10 mouse cellular contexts compared by ENCODE assay signal in the genomic region with DNA sequence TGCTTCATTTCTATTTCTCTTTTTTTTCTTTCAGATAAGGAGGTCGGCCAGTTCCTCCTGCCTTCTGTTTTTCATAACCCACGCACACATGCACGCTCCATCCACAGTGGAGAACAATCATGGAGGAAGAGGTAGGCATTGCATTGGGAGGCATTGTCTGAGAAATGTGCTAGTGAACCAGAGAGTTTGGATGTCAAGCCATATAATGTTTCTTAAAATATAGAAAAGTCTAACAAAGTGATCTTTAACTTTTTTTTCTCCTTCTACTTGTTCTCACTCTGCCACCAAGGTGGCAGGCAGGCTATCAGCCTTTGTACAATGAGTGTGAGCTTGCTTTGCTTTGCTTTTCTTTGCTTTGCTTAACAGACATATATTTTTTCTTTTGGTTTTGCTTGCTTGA. TPM values are rescaled to one million over a fixed set of nuclear protein-coding genes. Genes with fewer than 3 reads are reported as not detected.
DNase-seq lines count a peak whose midpoint lies in the region; TF ChIP-seq lines count a peak whose summit lies in the region.
"Had no signal": no experiment of that assay in that cellular context is flagged by ENCODE, and none has a peak within 500 bp of the region (broad histone marks: within the 10 kb centered on the region; RNA-seq: fewer than 3 reads in every experiment).

No protein-coding gene starts in this region.

- H3K27me3 ChIP-seq in liver, adult 2 months (ENCODE audit: control insufficient read depth, insufficient read depth, low read length): no peaks in the 10 kb centered on the region
- H3K27me3 ChIP-seq: embryonic facial prominence, embryonic 12.5 days; heart, embryonic 12.5 days had no signal

- H3K27ac ChIP-seq in liver, adult 2 months (replicated peaks; ENCODE audit: insufficient read depth, low read depth, low read length): no peak overlapping the region
- H3K27ac ChIP-seq: embryonic facial prominence, embryonic 12.5 days had no signal

- TF ChIP-seq CTCF in liver, adult 2 months (IDR thresholded peaks at IDR 0.05; ENCODE audit: low read depth, low read length): no peak

- DNase-seq in liver, adult 2 months (ENCODE audit: extremely low read depth, low read depth, low spot score): peak; percentile 64
- no peak for DNase-seq in liver
- DNase-seq in Muller cell, postnatal 12 days (ENCODE audit: inconsistent ontology term): peak; percentile 14
- DNase-seq in embryo, embryonic 9.5 days (ENCODE audit: extremely low spot score): peak; percentile 80
- peak; percentile 71 for DNase-seq in naive thymus-derived CD4-positive, alpha-beta T cell, adult 2 months (ENCODE audit: low read depth)
- DNase-seq in urinary bladder, postnatal 14 days (ENCODE audit: low spot score): no peak
- DNase-seq in left cerebral cortex, adult 9 months (ENCODE audit: low spot score in 2 of 2): no peak
- no peak for DNase-seq in frontal cortex, postnatal 14 days (ENCODE audit: low spot score in 2 of 2)

- no peaks in the 10 kb centered on the region for H3K4me1 ChIP-seq in liver, adult 2 months (ENCODE audit: control insufficient read depth, insufficient read depth, low read length)
- H3K4me1 ChIP-seq: embryonic facial prominence, embryonic 12.5 days; heart, embryonic 12.5 days had no signal

- 52% methylated on average over 3 of the region's 3 CpGs for WGBS in liver, adult 2 months

- no peaks in the 10 kb centered on the region for H3K79me2 ChIP-seq in liver, adult 2 months (ENCODE audit: control insufficient read depth, insufficient read depth, low read length)

- H3K36me3 ChIP-seq in liver, adult 2 months (ENCODE audit: control insufficient read depth, insufficient read depth, low read length): no peaks in the 10 kb centered on the region
- H3K36me3 ChIP-seq: embryonic facial prominence, embryonic 12.5 days; heart, embryonic 12.5 days had no signal

- no peak for TF ChIP-seq POLR2A in liver, adult 2 months (IDR thresholded peaks at IDR 0.05; ENCODE audit: extremely low read depth, insufficient read depth, low read length)

- no peak overlapping the region for H3K9ac ChIP-seq in liver, adult 2 months (ENCODE audit: low read depth, low read length)
- H3K9ac ChIP-seq: embryonic facial prominence, embryonic 12.5 days; heart, embryonic 12.5 days had no signal

- H3K4me3 ChIP-seq in liver, adult 2 months (ENCODE audit: insufficient read depth, low read depth, low read length): no peak overlapping the region
- H3K4me3 ChIP-seq: embryonic facial prominence, embryonic 12.5 days; heart, embryonic 12.5 days had no signal

RNA-seq across cellular contexts. Expression of a gene that starts 53.7 kb away (rescaled TPM):
- total RNA-seq in liver, adult 2 months (2014; rRNA removed): 11.7 and 14.0 TPM in 2 replicates
- 2.9 and 3.8 TPM in 2 replicates for polyA plus RNA-seq in liver, adult 2 months (2012; rRNA removed)

Comparison
In these comparisons a context has a peak if more than half of its experiments do, and no peak if none do; other contexts are left out.
1. DNase-seq: peak in liver, adult 2 months (single experiment), Muller cell, postnatal 12 days (single experiment), embryo, embryonic 9.5 days (single experiment) and naive thymus-derived CD4-positive, alpha-beta T cell, adult 2 months (single experiment); none in liver (single experiment), urinary bladder, postnatal 14 days (single experiment), left cerebral cortex, adult 9 months (0 of 2) and frontal cortex, postnatal 14 days (0 of 2).